Mouse (Mus musculus) liver, adult 2 months (tissue): ENCODE measurements around the gene Apoa2. TPM values are rescaled to one million over a fixed set of nuclear protein-coding genes. Genes with fewer than 3 reads are reported as not detected.
A peak's percentile ranks its signal among the peaks of the same experiment; 100 is the strongest.

Experiments
- DNase-seq: peaks from one replicate; pipeline ENCODE4 v3.0.0-alpha.2; 2011; ENCODE audit warnings: low read depth, low spot score; ENCODE audit errors: extremely low read depth
- H3K27ac ChIP-seq: fragments of 200-500 bp; replicated peaks from 2 replicates; pipeline ENCODE4 v1.5.1; 2012; ENCODE audit warnings: low read depth, mild to moderate bottlenecking, control low read depth, inconsistent platforms, low read length; ENCODE audit not compliant: insufficient read depth
- H3K27me3 ChIP-seq: fragments of 200-500 bp; 2 replicates; pipeline ENCODE4 v1.6.1; 2012; ENCODE audit warnings: mild to moderate bottlenecking, moderate library complexity, low read length, inconsistent platforms; ENCODE audit not compliant: control insufficient read depth, insufficient read depth
- H3K36me3 ChIP-seq: fragments of 200-500 bp; 2 replicates; pipeline ENCODE4 v1.6.1; 2012; ENCODE audit warnings: low read length, inconsistent platforms; ENCODE audit not compliant: control insufficient read depth, insufficient read depth
- H3K4me1 ChIP-seq: fragments of 200-500 bp; 2 replicates; pipeline ENCODE4 v1.6.1; 2011; ENCODE audit warnings: low read length; ENCODE audit not compliant: control insufficient read depth, insufficient read depth
- H3K4me3 ChIP-seq: fragments of 200-500 bp; 2 replicates; pipeline ENCODE4 v1.5.1; 2011; ENCODE audit warnings: low read depth, mild to moderate bottlenecking, control low read depth, low read length, moderate library complexity; ENCODE audit not compliant: insufficient read depth
- H3K79me2 ChIP-seq: fragments of 200-500 bp; 2 replicates; pipeline ENCODE4 v1.6.1; 2012; ENCODE audit warnings: inconsistent platforms, mild to moderate bottlenecking, low read length, moderate library complexity; ENCODE audit not compliant: control insufficient read depth, insufficient read depth
- H3K9ac ChIP-seq: fragments of 200-500 bp; 2 replicates; pipeline ENCODE4 v1.6.1; 2012; ENCODE audit warnings: low read depth, mild to moderate bottlenecking, control low read depth, inconsistent platforms, low read length
- CTCF ChIP-seq: fragments of 200-500 bp; IDR thresholded peaks from 2 replicates; pipeline ENCODE4 v1.5.1; 2011; ENCODE audit warnings: low read depth, low read length, control low read depth
- POLR2A ChIP-seq: fragments of 200-500 bp; IDR thresholded peaks from 2 replicates; pipeline ENCODE4 v1.6.1; 2011; ENCODE audit warnings: low read length, control low read depth; ENCODE audit not compliant: insufficient read depth; ENCODE audit errors: extremely low read depth
- WGBS: fragments of 180-500 bp; shearing (Covaris S2); methylation state at CpG from one replicate; pipeline ENCODE4 v1.1.7; 2018; 5-methylcytosine and 5-hydroxymethylcytosine counted together
- polyA plus RNA-seq: library from polyadenylated mRNA; depleted of rRNA; stranded (reverse); fragments of >200 nt; gene quantifications from 2 replicates; pipeline ENCODE4 v1.2.3, GENCODE M21; 2012
- total RNA-seq: library from RNA; depleted of rRNA; stranded (reverse); fragments of >200 nt; gene quantifications from 2 replicates; pipeline ENCODE4 v1.2.3, GENCODE M21; 2014

Gene Apoa2
- total and polyA plus RNA-seq, 2 experiments, result 18,176 to 29,095 TPM

DNA sequence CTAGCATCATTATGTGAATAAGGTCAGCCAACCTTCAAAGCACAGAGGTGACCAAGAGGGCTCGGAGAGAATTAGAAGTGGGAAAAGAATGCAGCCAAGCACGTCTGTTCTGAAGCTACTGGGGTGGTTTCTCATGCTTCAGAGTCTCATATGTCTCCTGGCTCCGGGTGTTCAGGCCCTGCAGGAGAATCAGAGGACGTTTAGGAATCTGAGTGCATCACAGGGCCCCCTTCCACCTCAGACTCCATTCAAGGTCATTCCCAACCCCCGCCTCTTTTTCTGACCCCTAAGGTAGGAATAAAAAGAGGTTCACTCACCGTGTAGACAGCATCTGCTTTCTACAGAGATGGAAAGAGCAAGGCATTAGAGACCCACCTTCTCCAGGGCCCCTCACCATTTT is 4.9 kb downstream of the Apoa2 start:
- Histone ChIP-seq H3K4me1 (peaks cover 24% of the 10 kb centered on the region), H3K27ac (peak overlapping the region; percentile 47), H3K27me3 (no peaks in the 10 kb centered on the region), H3K36me3 (peaks cover 6% of the 10 kb centered on the region; the same call in 1 of the 2 replicates), H3K79me2 (no peaks in the 10 kb centered on the region), H3K4me3 (no peak overlapping the region), H3K9ac (no peak overlapping the region)
- TF ChIP-seq CTCF (no peak), POLR2A (no peak)
- DNase-seq, result no peak
- 57% methylated on average over 6 of the region's 6 CpGs for WGBS

DNA sequence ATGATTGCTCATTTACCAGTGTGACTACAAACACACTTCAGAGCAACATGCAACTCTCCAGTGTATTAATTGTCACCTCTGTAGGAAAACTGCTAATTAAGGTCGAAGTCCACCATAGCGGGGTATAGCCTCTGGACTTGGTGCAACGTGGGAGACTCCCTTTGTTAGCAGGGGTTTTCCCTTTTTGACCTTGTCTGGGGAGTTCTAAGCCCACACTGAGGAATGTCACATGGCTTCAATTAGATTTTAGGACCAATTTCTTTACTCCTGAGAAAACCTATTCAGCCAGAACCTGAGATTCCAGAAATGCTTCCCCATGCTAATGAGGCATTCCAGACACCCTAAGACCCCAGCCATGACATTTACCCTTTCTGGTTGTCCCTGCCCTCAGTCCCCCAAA is 5.4 kb downstream of the Apoa2 start:
- H3K4me1 ChIP-seq, result peaks cover 24% of the 10 kb centered on the region
- WGBS, result 52% methylated on average over 3 of the region's 3 CpGs
- no peak overlapping the region for H3K4me3 ChIP-seq
- DNase-seq, result no peak
- peaks cover 9% of the 10 kb centered on the region; the same call in 1 of the 2 replicates for H3K36me3 ChIP-seq
- no peaks in the 10 kb centered on the region for H3K27me3 ChIP-seq
- H3K9ac ChIP-seq, result no peak overlapping the region
- H3K79me2 ChIP-seq, result no peaks in the 10 kb centered on the region
- H3K27ac ChIP-seq, result peak overlapping the region; percentile 47
- no peak for TF ChIP-seq CTCF
- no peak for TF ChIP-seq POLR2A

DNA sequence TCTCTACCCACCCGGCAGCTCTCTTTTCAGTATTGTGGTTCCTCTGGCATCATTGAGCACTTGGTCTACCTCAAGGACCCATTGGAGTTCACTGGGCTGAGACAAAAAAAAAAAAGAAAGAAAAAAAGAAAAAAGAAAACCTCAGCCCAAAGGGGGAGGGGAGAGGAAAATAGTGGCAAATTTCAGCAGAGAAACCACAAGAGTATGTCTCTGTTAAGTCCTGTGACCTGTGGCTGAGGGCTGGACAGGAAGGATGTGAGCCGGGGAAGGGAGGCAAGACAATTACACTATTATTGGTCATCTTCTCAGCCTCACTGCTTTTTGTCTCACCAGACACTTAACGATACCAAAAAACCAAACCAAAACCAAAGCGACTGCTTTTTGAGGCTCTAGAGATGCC is 7.0 kb downstream of the Apoa2 start:
- no peaks in the 10 kb centered on the region for H3K79me2 ChIP-seq
- no peak overlapping the region for H3K4me3 ChIP-seq
- peak overlapping the region; percentile 98 for H3K27ac ChIP-seq
- TF ChIP-seq CTCF, result no peak
- no peak for TF ChIP-seq POLR2A
- 68% methylated on average over 4 of the region's 4 CpGs for WGBS
- peaks cover 24% of the 10 kb centered on the region for H3K4me1 ChIP-seq
- no peak overlapping the region for H3K9ac ChIP-seq
- DNase-seq, result no peak
- no peaks in the 10 kb centered on the region for H3K27me3 ChIP-seq
- H3K36me3 ChIP-seq, result peaks cover 18% of the 10 kb centered on the region

- Histone ChIP-seq H3K9ac (peak overlapping the region; percentile 58; the same call in 1 of the 2 replicates), H3K79me2 (no peaks in the 10 kb centered on the region), H3K36me3 (peaks cover 22% of the 10 kb centered on the region), H3K4me1 (peaks cover 24% of the 10 kb centered on the region), H3K27ac (peak overlapping the region; percentile 98), H3K4me3 (no peak overlapping the region), H3K27me3 (no peaks in the 10 kb centered on the region)
- TF ChIP-seq POLR2A (no peak), CTCF (no peak)
- 20% methylated on average over 5 of the region's 5 CpGs for WGBS
- peak; percentile 94 for DNase-seq
Observed at GRCm38 (mm10) chr1:171232348-171232747, 7.5 kb downstream of the Apoa2 start.

DNA sequence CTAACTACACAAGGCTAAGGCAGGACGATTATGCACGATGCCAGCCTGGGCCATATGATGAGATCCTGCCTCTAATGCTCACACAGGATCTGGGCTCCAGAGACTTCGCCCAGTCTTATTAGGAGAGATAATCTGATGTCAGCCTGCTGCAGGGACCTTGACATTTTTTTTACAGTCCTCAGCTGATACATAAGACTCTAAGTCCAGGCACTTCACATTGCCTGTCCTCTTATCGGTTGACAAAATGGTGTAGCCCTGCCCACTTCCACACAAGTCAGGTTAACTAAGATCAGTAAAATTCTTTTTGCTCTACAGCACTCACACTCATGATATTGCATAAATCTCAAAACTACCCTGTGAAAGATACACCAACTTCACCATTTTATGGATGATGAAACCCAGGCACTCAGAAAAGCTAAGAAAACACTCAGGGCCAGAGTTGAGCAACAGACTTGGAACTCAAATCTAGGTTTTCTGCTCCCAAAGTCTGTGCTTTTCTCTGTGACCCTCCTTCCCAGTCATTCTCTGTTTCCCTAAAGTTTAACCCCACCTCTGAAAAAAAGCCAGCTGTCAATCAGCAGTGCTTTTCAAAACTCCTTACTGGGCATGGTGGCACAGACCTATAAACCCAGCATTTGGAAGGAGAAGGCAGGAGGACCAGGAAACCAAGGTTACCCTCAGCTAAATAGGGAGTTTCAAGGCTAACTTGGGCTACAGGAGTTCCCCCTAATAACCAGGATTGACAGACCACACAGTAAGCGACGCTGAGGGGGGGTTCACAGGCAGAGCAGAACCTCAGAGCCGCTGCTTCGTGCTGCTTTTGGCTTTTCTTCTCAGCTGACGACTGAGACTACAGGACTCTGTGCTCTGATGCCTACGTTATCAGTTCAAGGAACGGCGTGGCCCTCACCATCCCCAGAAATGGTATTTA is 8.2 kb downstream of the Apoa2 start:
- peaks cover 24% of the 10 kb centered on the region for H3K4me1 ChIP-seq
- peaks cover 27% of the 10 kb centered on the region for H3K36me3 ChIP-seq
- peak overlapping the region; percentile 58 for H3K9ac ChIP-seq
- H3K4me3 ChIP-seq, result peak overlapping the region; percentile 14; the same call in 1 of the 2 replicates
- H3K79me2 ChIP-seq, result no peaks in the 10 kb centered on the region
- TF ChIP-seq POLR2A (no peak), CTCF (no peak)
- DNase-seq, result peak; percentile 86
- no peaks in the 10 kb centered on the region for H3K27me3 ChIP-seq
- 62% methylated on average over 12 of the region's 12 CpGs for WGBS
- peak overlapping the region; percentile 98 for H3K27ac ChIP-seq

GRCm38 (mm10) chr1:171234126-171234525 is 9.3 kb downstream of the Apoa2 start, which contains the start of gene Fcer1g:
Fcer1g (minus strand) TSS chr1:171234365.
- peaks cover 32% of the 10 kb centered on the region for H3K36me3 ChIP-seq

More at GRCm38 (mm10) chr1:171234126-171234525, 9.3 kb downstream of the Apoa2 start, which contains the start of gene Fcer1g:
- peak within 1 kb of the TSS; percentile 98 for H3K27ac ChIP-seq
- DNase-seq, result no peak
- TF ChIP-seq CTCF (no peak), POLR2A (0 out of 2 replicates have a peak, but pooled peaks have one; percentile 38)
- H3K9ac ChIP-seq, result peak within 1 kb of the TSS; percentile 58
- WGBS, result 89% methylated on average over 14 of the region's 14 CpGs
- H3K79me2 ChIP-seq, result no peaks in the 10 kb centered on the region
- H3K4me3 ChIP-seq, result peak within 1 kb of the TSS; percentile 54
- H3K27me3 ChIP-seq, result no peaks in the 10 kb centered on the region
- H3K4me1 ChIP-seq, result peaks cover 24% of the 10 kb centered on the region
